Mouse (Mus musculus): Measurements from ENCODE around the gene Pde4a.

The Pde4a gene

DNA sequence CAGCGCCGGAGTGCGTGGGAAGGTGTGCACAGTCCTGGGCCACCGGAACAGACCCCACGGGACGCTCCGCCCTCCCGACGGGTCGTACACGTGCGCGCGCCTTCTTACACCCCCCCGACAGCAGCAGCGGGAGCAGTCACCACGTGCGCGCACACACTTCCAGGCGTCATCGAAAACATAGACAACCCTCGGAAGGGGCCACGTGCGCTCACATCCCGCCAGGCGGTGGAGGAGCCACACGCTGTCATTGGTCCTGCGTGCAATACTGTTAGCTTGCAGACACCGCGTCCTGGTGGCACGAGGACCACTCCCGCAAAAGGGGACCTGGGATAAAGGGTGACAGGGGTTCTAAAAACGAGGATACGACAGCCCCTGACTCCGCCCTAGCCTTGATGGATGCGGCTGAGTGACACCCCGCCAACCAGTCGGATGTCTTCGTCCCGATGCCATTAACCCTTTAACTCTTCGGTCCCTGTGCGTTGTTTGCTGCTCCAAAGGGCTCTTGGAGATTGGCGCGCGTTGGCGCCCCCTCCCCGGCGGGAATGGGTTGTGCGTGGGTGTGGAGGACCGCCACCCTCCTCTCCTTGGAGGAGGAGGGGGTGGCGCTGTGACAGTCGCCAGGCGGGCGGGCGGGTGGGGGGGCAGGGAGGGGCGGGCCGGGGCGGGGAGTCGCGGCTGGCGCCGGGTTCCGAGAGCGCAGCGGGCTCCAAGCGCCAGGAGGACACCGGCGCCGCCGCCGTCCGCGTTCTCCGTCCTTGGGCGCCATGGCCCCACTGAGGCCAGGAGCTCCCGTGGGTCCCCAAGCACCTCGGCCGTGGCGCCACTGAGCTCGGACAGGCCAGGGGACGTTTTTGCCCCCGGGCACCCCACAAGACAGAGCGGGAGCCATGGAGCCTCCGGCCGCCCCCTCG is at the start of gene Pde4a:
Gene Pde4a, plus strand, starts transcription at position 674 of the 911 bp plus-strand sequence.
- peak; percentile 98 for DNase-seq

DNA sequence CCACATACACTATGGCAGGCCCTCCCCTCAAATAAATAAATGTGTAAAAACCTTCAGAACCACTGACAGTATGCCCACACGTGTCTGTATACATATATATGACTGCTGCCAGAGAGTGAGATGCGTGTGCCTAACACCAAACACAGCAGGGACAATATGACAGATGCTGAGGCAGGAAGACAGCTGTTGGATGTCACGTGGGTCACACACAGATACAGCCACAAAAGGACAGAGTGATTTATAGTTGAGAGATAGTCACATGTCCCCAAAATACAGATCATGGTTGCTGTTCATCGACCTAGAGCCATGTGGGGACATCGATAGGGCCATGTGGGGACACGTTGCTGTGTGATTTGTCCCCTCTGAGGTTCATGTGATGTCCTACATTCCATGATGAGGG is 48.4 kb upstream of the Pde4a start:
- no peak for DNase-seq

DNA sequence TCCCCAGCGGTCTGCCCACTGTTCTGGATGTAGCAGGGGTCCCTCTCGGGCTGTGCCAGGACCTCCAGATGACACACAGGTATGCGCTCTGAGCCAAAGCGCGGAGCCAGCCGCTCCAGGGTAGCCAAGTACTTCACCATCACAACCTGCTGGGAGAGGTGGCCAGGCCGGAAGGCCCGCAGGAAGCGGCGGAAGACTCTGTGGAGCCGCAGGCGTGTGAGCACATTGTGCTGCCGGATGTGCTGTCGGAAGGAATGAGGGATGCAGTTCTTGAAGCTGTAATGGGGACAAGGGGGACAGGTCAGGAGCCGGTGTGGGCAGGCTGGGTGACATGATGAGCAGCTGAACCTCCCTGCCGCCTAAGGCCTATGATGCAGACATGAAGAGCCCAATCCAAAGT is 44.0 kb upstream of the Pde4a start:
- DNase-seq, result no peak

DNA sequence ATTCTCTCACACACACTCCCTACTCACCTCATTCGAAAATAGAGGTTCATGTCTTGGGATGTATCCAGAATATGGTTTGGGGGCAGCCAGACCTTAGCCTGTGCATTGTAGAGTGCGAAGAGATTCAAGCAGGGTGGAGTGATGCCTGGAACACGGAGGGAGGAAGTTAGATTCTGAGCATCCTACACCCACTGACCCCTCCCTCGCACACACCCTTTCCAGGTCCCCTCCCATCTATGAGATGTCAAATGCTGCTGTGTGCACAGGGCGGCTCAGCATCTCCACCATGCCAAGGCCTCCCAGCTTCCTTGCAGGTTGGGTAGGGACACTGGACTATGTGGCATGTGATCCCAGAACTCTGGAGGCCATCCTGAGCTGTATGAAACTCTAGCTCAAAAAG is 40.7 kb upstream of the Pde4a start:
- peak; percentile 82 for DNase-seq

DNA sequence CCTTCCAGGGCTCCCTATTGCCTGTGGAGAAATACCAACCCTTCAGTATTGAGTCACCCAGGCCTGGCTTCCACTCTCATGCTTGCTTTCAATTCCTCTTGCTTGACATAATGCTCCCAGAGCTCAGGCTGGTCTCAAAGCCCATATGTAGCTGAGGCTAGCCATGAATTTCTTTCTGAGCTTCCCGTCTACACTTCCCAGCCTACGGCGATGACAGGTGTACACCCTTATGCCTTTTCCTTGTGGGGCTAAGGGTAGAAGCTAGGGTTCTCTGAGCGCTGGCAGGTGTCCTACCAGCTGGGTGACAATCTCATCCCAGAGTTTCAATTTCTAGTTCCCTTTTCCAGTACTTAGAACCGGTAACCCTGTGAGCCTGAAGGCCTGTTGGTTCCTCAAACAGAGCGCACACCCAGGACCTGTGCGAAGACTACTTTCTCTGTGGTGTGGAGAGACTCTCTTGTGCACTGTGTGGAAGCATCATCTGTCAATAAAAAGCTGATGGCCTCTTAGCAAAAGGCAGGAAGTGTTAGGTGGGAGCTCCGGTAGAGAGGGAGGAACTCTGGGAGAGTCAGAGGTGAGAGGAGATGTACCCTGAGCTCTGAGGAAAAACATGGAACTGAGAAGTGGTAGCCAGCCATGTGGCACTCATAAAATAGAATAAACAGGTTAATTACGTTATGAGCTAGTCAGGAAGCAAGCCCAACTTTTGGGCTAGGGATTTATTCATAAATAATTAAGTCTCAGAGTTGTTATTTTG is 39.8 kb upstream of the Pde4a start:
- peak; percentile 89 for DNase-seq

DNA sequence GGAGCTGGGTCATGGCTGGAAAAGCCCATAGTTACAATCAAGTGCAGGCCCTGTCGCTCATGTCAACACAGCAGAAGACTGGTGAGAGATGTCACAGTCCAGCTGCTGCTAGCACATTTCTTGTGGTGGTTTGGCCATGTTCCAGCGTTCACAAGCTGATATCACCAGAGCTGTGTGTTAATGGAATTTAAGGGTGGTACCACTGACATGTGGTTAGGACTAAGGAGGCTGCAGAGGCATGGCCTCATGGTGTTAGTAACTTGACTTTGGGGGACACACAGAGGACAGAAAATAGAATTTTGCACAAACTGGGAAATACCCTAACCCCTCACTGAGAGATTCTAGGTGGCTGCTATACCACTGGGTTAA is 39.3 kb upstream of the Pde4a start:
- DNase-seq, result peak; percentile 91

DNA sequence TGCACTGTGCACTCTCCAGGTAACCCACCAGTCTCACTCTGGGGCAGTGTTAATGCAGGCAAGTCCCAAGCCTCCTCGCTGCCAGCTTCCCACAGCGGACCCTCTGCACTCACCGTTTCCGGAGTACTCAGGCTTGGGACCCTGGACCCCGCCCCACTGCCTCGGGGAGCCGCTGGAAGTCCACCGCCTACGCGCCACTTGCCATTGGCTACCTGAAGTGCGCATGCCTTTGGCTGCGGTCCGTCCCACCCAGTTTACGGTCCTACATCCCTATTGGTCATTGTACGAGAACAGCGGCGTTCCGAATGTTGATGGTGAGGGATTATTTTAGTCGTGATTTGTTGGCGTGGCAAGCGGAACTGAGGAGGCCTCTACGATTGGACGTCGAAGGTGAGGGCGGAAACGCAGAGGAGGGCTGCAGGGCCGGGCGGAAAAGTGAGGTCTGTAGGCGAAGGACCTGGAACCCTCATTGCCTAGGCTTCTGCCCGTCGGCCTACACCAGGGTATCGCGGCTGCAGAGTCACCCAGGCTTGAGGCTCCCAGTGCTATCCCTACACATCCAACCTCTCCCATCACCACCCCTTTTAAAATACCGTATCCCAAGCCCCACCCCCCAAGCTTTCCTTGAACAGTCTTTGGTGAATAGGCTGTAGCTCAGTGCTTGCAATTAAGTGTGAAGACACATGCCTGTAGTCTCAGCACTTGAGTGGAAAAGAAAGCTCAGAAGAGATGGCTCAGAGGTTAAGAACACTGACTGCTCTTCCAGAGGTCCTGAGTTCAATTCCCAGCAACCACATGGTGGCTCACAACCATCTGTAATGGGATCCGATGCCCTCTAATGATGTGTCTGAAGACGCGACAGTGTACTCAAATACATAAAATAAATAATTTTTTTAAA is 34.2 kb upstream of the Pde4a start, which contains the start of gene Tyk2:
Gene Tyk2, minus strand, starts transcription at position 185 of the 898 bp plus-strand sequence.
- peak; percentile 100 for DNase-seq

DNA sequence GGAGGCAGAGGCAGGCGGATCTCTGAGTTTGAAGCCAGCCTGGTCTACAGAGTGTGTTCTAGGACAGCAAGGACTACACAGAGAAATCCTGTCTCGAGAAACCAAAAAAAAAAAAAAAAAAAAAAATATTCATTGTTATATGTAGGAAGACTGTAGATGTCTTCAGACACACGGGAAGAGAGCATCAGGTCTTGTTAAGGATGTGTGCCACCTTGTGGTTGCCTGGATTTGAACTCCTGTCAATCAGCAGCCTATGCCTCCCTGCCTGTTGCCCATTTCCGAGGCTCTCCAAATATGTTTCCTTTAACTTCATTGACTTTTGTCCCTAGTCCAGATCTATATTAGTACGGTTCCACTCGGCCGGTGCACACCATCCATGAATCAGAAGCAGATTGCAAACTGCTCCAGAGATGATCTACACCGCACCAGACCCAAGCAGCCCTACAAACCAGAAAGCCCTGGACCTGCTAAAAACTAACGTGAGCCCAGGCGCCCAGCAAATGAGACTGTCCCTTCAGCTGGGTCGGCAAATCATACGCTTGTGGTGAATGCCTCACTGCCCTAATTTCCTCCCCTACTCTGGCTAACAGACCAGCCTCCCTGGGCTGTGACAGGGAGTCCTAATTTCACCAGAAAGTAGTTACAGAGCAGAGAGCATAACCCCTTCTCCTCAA is 33.3 kb upstream of the Pde4a start:
- DNase-seq, result peak; percentile 87

DNA sequence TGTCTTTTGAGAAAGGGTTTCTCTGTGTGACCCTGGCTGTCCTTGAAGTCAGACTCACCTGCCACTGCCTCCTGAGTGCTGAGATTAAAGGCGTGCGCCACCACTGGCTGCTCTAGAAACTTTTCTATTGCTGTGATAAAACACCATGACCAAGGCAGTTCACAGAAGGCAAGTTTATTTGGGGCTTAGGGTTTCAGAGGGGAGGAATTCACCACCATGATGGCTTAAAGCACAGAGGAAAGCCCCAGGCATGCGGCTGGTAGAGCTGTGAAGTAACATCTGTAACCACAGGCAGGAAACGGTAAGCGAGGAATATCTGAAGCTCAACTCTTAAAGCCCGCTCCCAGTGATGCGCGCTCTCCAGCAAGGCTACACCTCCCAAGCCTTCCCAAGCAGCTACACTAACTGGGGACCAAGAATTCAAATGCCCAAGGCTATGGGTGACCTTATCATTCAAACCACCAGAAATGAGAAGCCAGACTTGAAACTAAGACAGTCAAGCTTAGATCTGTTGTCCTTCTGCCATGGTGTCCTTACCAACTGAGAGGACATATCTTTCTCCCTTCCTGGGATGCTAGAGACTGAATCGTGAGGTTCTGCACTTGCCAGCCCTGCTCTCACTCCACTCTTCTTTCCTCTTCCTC is 32.3 kb upstream of the Pde4a start:
- DNase-seq, result no peak

DNA sequence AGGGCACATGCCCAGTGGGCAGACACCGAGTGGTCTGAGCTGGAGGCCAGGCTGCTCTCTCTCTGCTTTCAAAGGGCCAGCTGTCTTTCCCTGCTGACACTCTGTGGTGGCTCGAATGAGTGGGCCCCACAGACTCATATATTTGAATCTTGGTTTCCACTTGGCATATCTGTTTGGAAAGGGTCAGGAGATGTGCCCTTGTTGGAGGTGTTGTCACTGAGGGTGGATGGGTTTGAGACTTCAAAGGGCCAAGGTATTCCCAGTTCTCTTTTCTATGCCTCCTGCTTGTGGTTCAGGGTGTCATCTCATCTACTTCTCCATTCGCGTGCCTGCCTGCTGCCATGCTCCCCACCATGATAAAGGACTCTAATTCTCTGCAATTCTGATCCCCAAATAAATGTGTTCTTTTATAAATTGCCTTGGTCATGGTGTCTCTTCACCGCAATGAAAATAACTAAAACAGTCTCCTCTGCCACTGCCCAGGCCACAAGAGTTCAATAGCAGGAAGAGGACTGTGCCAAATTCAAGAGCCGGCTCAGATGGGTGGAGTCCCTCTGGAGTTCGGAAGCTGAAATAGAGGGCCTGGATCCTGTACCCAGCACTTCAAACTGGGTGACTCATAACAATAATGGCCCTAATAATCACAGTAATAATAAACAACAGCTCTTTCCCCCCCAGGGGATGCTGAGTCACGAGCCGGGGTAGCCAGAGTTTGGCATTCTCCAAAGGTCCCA is 30.8 kb upstream of the Pde4a start:
- peak; percentile 98 for DNase-seq

DNA sequence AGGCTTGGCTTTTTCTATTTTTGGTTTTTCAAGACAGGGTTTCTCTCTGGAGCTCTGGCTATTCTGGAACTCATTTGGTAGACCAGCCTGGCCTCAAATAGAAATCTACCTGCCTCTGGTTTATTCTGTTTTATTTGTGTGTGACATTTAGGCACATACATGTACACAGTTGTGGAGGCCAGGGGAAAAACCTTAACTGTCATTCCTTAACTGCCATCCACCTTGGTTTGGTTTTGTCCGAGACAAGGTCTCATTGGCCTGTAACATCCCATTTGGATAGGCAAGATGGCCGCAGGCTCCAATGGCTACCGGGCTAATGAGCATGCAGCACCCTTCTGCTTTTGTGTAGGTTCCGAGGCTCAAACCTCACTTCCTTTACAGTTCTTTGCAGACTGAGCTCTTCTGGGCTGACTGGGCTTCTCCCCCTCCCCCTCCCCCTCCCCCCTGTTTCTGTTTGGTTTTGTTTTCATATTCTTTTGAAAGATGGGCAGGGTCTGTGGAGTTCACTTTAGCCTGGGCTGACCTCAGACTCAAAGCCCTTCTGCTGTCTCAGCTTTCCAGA is 30.1 kb upstream of the Pde4a start:
- DNase-seq, result no peak

DNA sequence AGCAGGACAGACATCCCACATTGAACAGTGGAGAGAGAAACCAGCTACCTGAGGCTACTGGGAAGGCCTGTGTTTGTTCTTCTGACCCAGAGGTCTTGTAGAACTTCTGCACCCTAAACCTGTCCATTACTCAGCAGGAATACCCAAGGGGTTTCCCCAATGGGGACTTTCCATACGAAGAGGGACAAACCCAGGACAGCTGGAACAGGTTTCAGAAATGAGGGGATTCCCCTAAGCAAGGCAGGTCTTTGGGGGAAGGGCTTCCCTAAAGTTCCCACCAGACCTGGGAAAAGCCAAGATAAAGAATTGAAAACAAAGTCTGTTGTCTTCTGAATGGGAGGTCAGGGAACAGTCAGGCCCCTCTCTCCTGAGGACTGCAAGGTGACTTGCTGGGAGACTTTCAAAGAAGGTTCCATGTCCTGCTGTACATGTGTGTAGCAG is 29.6 kb upstream of the Pde4a start:
- DNase-seq, result no peak

DNA sequence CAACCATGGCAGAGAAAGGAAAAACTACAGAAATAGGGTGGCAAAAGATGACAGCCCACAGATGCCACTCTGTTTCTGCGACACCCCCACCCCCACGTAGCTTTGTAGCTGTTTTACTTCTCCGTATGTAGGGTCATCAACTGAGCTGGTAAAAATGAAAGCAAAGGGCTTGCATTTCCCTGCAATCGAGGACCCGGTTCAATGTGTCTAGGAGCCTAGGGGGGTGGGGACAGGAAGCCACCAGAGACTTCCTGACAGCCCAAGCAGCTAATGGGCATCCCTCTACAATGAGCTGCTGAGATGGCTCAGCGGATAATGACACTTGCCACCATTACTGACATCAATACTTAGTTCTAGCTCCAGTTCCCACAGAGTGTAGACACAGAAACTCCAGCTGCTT is 29.1 kb upstream of the Pde4a start:
- DNase-seq, result no peak

DNA sequence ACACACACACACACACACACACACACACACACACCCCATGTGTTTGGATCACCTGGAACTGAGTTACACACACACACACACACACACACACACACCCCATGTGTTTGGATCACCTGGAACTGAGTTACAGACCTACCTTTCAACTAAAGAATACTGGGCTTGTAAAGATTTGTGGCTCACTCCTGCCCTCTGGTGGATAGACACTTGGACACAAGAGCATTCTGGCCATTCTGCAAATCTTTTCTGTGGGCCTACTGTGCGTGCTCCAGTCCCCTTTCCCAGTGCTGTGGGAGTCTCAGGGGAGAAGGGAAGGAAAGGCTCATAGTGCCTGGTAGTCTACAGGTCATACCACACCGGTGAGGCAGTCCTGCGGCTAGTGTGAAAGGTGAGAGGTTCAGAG is 28.3 kb upstream of the Pde4a start:
- DNase-seq, result no peak

DNA sequence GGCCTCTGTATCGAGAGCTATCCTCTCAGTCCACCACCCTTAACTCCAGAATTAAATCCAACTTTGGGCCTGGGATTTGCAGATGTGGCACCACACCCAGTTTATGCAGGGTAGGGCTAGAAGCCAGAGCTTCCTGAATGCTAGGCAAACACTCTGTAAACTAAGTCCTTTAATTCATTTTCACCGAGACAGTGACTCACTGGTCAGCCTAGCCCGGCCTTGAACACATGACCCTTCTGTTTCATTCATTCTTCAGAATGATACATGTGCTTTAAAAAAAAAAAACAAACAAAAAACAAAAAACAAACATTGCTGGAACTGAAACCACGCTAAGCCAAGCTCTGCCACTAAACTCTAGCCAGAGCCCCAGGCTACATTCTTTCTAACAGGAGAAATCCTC is 27.1 kb upstream of the Pde4a start:
- DNase-seq, result no peak

DNA sequence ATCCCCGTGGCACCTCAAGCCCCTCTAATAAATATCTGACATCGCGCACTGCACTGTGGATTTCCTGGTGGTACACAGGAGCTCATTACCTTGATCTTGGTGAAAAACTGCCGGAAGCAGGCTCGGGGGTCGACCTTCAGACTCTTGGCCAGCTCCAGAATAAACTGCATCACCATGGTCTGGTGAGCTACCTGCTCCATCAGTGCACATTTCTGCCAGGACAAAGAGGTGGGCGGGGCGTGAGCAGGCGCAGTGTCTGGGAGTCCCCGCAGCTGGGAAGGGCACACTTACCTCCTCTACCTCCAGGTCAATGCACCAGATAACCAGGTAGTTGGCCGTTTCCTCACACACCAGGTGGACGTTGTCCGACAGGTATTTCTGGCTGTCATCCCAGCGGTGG is 23.6 kb upstream of the Pde4a start:
- DNase-seq, result peak; percentile 93

DNA sequence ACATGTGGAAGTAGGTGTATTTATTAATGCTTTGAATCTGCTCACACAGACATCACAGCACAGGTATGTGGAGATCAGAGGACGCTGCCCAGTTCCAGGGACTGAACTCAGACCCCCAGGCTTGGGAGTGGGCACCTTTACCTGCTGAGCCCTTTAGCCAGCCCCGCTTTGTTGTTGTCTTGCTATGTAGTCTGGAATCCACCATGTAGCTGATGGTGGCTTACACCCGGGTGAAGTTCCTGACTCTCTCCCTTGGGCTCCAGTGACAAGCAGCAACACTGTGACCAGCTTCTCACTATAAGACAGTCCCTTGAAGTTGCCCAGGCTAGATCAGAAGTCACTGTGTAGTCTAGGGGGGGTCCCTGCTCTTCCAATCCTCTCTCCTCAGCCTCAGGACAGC is 21.2 kb upstream of the Pde4a start:
- peak; percentile 91 for DNase-seq

DNA sequence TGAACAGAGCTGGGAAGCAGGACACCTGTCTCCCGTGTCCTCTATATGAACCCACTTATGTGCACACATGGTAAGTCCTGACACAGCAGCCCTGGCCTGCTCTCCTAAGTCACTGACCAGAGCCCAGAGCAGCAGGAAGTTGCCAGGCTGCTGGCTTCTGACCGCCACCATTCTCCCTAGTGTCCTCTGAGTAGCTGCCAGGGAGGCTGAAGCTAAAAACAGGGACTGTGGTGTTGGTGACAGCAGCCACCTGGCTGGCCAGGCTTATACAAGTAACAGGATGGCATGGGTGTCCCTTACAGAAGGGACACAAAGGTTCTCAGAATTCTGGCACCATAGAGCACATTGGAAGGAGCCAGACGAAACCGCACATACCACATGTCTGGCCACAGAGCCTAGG is 20.1 kb upstream of the Pde4a start:
- DNase-seq, result peak; percentile 97

DNA sequence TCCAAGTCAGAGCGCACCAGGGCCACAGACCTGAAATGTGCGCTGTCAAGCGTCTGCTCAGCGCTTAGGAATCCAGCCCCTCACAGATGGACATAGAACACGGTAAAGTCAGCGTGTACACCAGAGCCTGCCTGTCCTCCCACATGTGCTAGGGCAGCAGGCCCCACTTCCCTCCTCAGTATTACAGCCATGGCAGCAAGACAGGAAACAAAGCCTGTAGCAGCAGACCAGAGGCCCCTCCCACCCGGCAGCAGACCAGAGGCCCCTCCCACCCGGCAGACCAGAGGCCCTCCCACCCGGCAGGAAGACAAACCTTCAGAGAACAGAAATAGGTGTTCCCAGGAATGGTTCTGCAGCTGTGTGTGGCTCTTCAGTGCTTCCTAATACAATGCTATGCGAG is 18.8 kb upstream of the Pde4a start:
- DNase-seq, result peak; percentile 96

DNA sequence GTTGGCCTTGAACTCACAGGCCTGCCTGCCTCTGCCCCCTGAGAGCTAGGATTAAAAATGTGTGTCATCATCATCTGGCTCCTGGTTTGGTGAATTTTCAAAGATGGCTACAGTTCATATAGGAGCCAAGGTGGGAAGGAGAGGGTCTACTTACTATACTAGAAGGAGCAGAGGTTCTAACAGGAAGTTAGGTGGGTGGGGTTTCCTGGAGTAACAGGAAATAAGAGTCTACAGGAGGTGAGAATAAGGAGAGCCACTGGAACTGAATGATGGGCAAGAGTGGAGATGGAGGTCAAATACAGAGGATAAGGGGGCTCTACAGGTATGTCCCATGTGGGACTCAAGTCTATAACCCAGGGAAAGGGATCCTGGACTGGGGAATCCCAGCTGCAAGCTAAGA is 17.1 kb upstream of the Pde4a start:
- DNase-seq, result no peak
